Mouse (Mus musculus): ENCODE measurements around the gene Mmrn2. TPM values are rescaled to one million over a fixed set of nuclear protein-coding genes. Genes with fewer than 3 reads are reported as not detected.

Mmrn2 gene
- total and polyA plus RNA-seq, 3 experiments, result 0.03 to 0.08 TPM; not detected in 1

- H3K36me3 ChIP-seq (ENCODE audit: control insufficient read depth in 1 of 2, insufficient read depth in 2 of 2, low read length in 2 of 2), result no peaks in the 10 kb centered on the region; a peak in 1 of 4 replicates
- no peaks in the 10 kb centered on the region for H3K79me2 ChIP-seq (ENCODE audit: control insufficient read depth, insufficient read depth, low read length, poor library complexity)
- no peaks in the 10 kb centered on the region for H3K9me3 ChIP-seq (replicated peaks; ENCODE audit: insufficient read depth, low read length)
- H3K4me3 ChIP-seq (ENCODE audit: control insufficient read depth in 1 of 2, insufficient read depth in 1 of 2, low read depth in 2 of 2, low read length in 2 of 2), result no peak overlapping the region
- no peaks in the 10 kb centered on the region for H3K4me1 ChIP-seq (ENCODE audit: control insufficient read depth in 1 of 2, insufficient read depth in 2 of 2, low read length in 2 of 2)
- no peaks in the 10 kb centered on the region for H3K27me3 ChIP-seq (ENCODE audit: control insufficient read depth in 1 of 2, insufficient read depth in 2 of 2, low read length in 2 of 2)
- no peak overlapping the region for H3K9ac ChIP-seq (ENCODE audit: control insufficient read depth, low read depth, low read length, poor library complexity, severe bottlenecking)
- TF ChIP-seq MYB (IDR thresholded peaks at IDR 0.05; ENCODE audit: low read depth, low read length) (no peak), MAZ (IDR thresholded peaks at IDR 0.05; ENCODE audit: low read depth, low read length) (no peak), MYC (IDR thresholded peaks at IDR 0.05; ENCODE audit: low read depth, low read length) (no peak), ELF1 (IDR thresholded peaks at IDR 0.05; ENCODE audit: low read depth, low read length) (no peak), UBTF (IDR thresholded peaks at IDR 0.05; ENCODE audit: borderline replicate concordance, insufficient read depth, low read depth, low read length) (no peak), GATA1 (IDR thresholded peaks at IDR 0.05; ENCODE audit: low read depth, low read length) (no peak), TCF12 (IDR thresholded peaks at IDR 0.05; ENCODE audit: low read depth, low read length) (no peak), SMC3 (IDR thresholded peaks at IDR 0.05; ENCODE audit: low read depth, low read length) (no peak), SIN3A (IDR thresholded peaks at IDR 0.05; ENCODE audit: low read length) (no peak), USF1 (IDR thresholded peaks at IDR 0.05; ENCODE audit: low read depth, low read length) (no peak), HCFC1 (IDR thresholded peaks at IDR 0.05; ENCODE audit: low read depth, low read length) (no peak)
- H3K27ac ChIP-seq (ENCODE audit: control insufficient read depth, low read depth, low read length), result no peak overlapping the region
- DNase-seq (ENCODE audit: low read depth, low spot score), result no peak
Observed at GRCm38 (mm10) chr14:34444368-34444767, 69.1 kb downstream of the Mmrn2 start.

GRCm38 (mm10) chr14:34444924-34445323 lies 69.7 kb downstream of the Mmrn2 start:
- Histone ChIP-seq H3K27ac (ENCODE audit: control insufficient read depth, low read depth, low read length) (no peak overlapping the region), H3K9me3 (replicated peaks; ENCODE audit: insufficient read depth, low read length) (no peaks in the 10 kb centered on the region), H3K9ac (ENCODE audit: control insufficient read depth, low read depth, low read length, poor library complexity, severe bottlenecking) (no peak overlapping the region), H3K27me3 (ENCODE audit: control insufficient read depth in 1 of 2, insufficient read depth in 2 of 2, low read length in 2 of 2) (no peaks in the 10 kb centered on the region), H3K4me3 (ENCODE audit: control insufficient read depth in 1 of 2, insufficient read depth in 1 of 2, low read depth in 2 of 2, low read length in 2 of 2) (no peak overlapping the region), H3K4me1 (ENCODE audit: control insufficient read depth in 1 of 2, insufficient read depth in 2 of 2, low read length in 2 of 2) (no peaks in the 10 kb centered on the region), H3K79me2 (ENCODE audit: control insufficient read depth, insufficient read depth, low read length, poor library complexity) (no peaks in the 10 kb centered on the region), H3K36me3 (ENCODE audit: control insufficient read depth in 1 of 2, insufficient read depth in 2 of 2, low read length in 2 of 2) (no peaks in the 10 kb centered on the region; a peak in 1 of 4 replicates)
- TF ChIP-seq E2F4 (IDR thresholded peaks at IDR 0.05; ENCODE audit: borderline replicate concordance, low read depth, low read length) (no peak), TCF12 (IDR thresholded peaks at IDR 0.05; ENCODE audit: low read depth, low read length) (no peak), ZC3H11A (IDR thresholded peaks at IDR 0.05; ENCODE audit: low read depth, low read length) (no peak), USF2 (IDR thresholded peaks at IDR 0.05; ENCODE audit: borderline replicate concordance in 1 of 2, insufficient read depth in 1 of 2, low read depth in 1 of 2, low read length in 2 of 2) (no peak), CHD1 (IDR thresholded peaks at IDR 0.05; ENCODE audit: low read depth, low read length) (no peak), POLR2AphosphoS2 (IDR thresholded peaks at IDR 0.05; ENCODE audit: low read length) (no peak), UBTF (IDR thresholded peaks at IDR 0.05; ENCODE audit: borderline replicate concordance, insufficient read depth, low read depth, low read length) (no peak), ZNF384 (IDR thresholded peaks at IDR 0.05; ENCODE audit: low read depth, low read length) (no peak)
- no peak for DNase-seq (ENCODE audit: low read depth, low spot score)
